Mouse (Mus musculus) forebrain, embryonic 11.5 days (tissue): ENCODE data around the gene Add3. TPM values are rescaled to one million over a fixed set of nuclear protein-coding genes. Genes with fewer than 3 reads are reported as not detected.

Experiments
- ATAC-seq: fragments of 200-750 bp; cut with Nextera tagmentation; replicated peaks from 2 replicates; pipeline ENCODE4 v1.8.0; 2017; ENCODE audit warnings: moderate TSS enrichment; ENCODE audit not compliant: low FRiP score
- DNase-seq: peaks from one replicate; pipeline ENCODE4 v3.0.0-alpha.2; 2017; ENCODE audit warnings: low spot score
- H3K27ac ChIP-seq: fragments of 300-500 bp; sonication (generic); 2 replicates; pipeline ENCODE4 v1.5.1; 2014; ENCODE audit warnings: low read depth, low read length
- H3K27me3 ChIP-seq: fragments of 300-500 bp; sonication (generic); 2 replicates; pipeline ENCODE4 v1.6.1; 2014; ENCODE audit warnings: mild to moderate bottlenecking, low read length, mixed read lengths; ENCODE audit not compliant: control insufficient read depth, insufficient read depth
- H3K36me3 ChIP-seq: fragments of 300-500 bp; sonication (generic); 2 replicates; pipeline ENCODE4 v1.6.1; 2014; ENCODE audit warnings: mild to moderate bottlenecking, low read length, moderate library complexity, mixed read lengths; ENCODE audit not compliant: control insufficient read depth, insufficient read depth
- H3K4me1 ChIP-seq: fragments of 300-500 bp; sonication (generic); replicated peaks from 2 replicates; pipeline ENCODE4 v1.6.1; 2014; ENCODE audit warnings: low read length, mixed read lengths; ENCODE audit not compliant: control insufficient read depth, insufficient read depth
- H3K4me2 ChIP-seq: fragments of 300-500 bp; sonication (generic); 2 replicates; pipeline ENCODE4 v1.6.1; 2014; ENCODE audit warnings: low read depth, mild to moderate bottlenecking, low read length, moderate library complexity, mixed read lengths; ENCODE audit not compliant: severe bottlenecking
- H3K4me3 ChIP-seq: fragments of 300-500 bp; sonication (generic); 2 replicates; pipeline ENCODE4 v1.5.1; 2014; ENCODE audit warnings: low read depth, low read length
- H3K9ac ChIP-seq: fragments of 300-500 bp; sonication (generic); 2 replicates; pipeline ENCODE4 v1.6.1; 2014; ENCODE audit warnings: low read length
- H3K9me3 ChIP-seq: fragments of 300-500 bp; sonication (generic); 2 replicates; pipeline ENCODE4 v1.6.1; 2016; ENCODE audit warnings: low read length, mixed read lengths; ENCODE audit not compliant: control insufficient read depth
- WGBS: fragments of 180-500 bp; shearing (Covaris S2); extraction: QIAGEN DNeasy Blood & Tissue Kit; methylation state at CpG from one replicate; pipeline ENCODE4 v1.1.7; 2014; 5-methylcytosine and 5-hydroxymethylcytosine counted together
- polyA plus RNA-seq: library from polyadenylated mRNA; unstranded; fragments of >200 nt; fragmentation: Nextera tagmentation; extraction: Ambion mirVana; gene quantifications from 2 replicates; pipeline ENCODE4 v1.2.1, GENCODE M21; 2014

Add3 gene
- polyA plus RNA-seq, 1 experiment from 2014 or later: 61.5 TPM

GRCm38 (mm10) chr19:53258740-53259506, 118.7 kb downstream of the Add3 start:
- WGBS: 85% methylated on average over 13 of the region's 13 CpGs

GRCm38 (mm10) chr19:53259541-53259940, 119.3 kb downstream of the Add3 start:
- WGBS: 77% methylated on average over 5 of the region's 5 CpGs
- H3K4me3 ChIP-seq: no peak overlapping the region
- no peak overlapping the region for H3K27ac ChIP-seq
- no peaks in the 10 kb centered on the region for H3K4me1 ChIP-seq
- H3K27me3 ChIP-seq: no peaks in the 10 kb centered on the region
- peaks cover 3% of the 10 kb centered on the region; the same call in 1 of the 2 replicates for H3K9me3 ChIP-seq
- no peaks in the 10 kb centered on the region for H3K36me3 ChIP-seq
- DNase-seq (no peak), ATAC-seq (peak; percentile 34; the same call in 1 of the 2 replicates)
- no peak overlapping the region for H3K4me2 ChIP-seq
- no peak overlapping the region for H3K9ac ChIP-seq

More at GRCm38 (mm10) chr19:53258740-53259506, 118.7 kb downstream of the Add3 start:
- Histone ChIP-seq H3K9me3 (peaks cover 3% of the 10 kb centered on the region; the same call in 1 of the 2 replicates), H3K9ac (no peak overlapping the region), H3K4me2 (no peak overlapping the region), H3K4me3 (no peak overlapping the region), H3K27ac (no peak overlapping the region), H3K4me1 (no peaks in the 10 kb centered on the region), H3K27me3 (no peaks in the 10 kb centered on the region), H3K36me3 (no peaks in the 10 kb centered on the region)
- DNase-seq (no peak), ATAC-seq (no peak)

- Histone ChIP-seq H3K27ac (no peak overlapping the region), H3K9me3 (peaks cover 3% of the 10 kb centered on the region; the same call in 1 of the 2 replicates), H3K27me3 (no peaks in the 10 kb centered on the region), H3K4me1 (no peaks in the 10 kb centered on the region), H3K4me3 (no peak overlapping the region), H3K4me2 (no peak overlapping the region), H3K36me3 (no peaks in the 10 kb centered on the region), H3K9ac (no peak overlapping the region)
- DNase-seq: no peak
- WGBS: 87% methylated on average over 10 of the region's 10 CpGs
- no peak for ATAC-seq
These were observed 120.0 kb downstream of the Add3 start for GRCm38 (mm10) chr19:53260261-53260660.

- DNase-seq (no peak), ATAC-seq (no peak)
- H3K27me3 ChIP-seq: no peaks in the 10 kb centered on the region
- H3K4me2 ChIP-seq: no peak overlapping the region
- no peaks in the 10 kb centered on the region for H3K4me1 ChIP-seq
- H3K4me3 ChIP-seq: no peak overlapping the region
- H3K9me3 ChIP-seq: peaks cover 3% of the 10 kb centered on the region; the same call in 1 of the 2 replicates
- no peak overlapping the region for H3K9ac ChIP-seq
- no peak overlapping the region for H3K27ac ChIP-seq
- 93% methylated on average over 4 of the region's 4 CpGs for WGBS
- no peaks in the 10 kb centered on the region for H3K36me3 ChIP-seq
These were observed 120.6 kb downstream of the Add3 start for GRCm38 (mm10) chr19:53260828-53261227.

GRCm38 (mm10) chr19:53262061-53262460, 121.8 kb downstream of the Add3 start:
- Histone ChIP-seq H3K36me3 (no peaks in the 10 kb centered on the region), H3K27ac (no peak overlapping the region), H3K4me2 (no peak overlapping the region), H3K4me1 (no peaks in the 10 kb centered on the region), H3K4me3 (no peak overlapping the region), H3K9ac (no peak overlapping the region), H3K9me3 (no peaks in the 10 kb centered on the region), H3K27me3 (no peaks in the 10 kb centered on the region)
- DNase-seq (no peak), ATAC-seq (no peak)
- WGBS: 77% methylated on average over 7 of the region's 7 CpGs

- DNase-seq: peak; percentile 50
These were observed 123.9 kb downstream of the Add3 start for GRCm38 (mm10) chr19:53263859-53264733.

GRCm38 (mm10) chr19:53264821-53265727, 124.8 kb downstream of the Add3 start:
- Histone ChIP-seq H3K36me3 (no peaks in the 10 kb centered on the region), H3K4me3 (no peak overlapping the region), H3K27ac (no peak overlapping the region), H3K9me3 (no peaks in the 10 kb centered on the region), H3K27me3 (no peaks in the 10 kb centered on the region), H3K4me2 (no peak overlapping the region), H3K9ac (no peak overlapping the region), H3K4me1 (no peaks in the 10 kb centered on the region)
- DNase-seq (no peak), ATAC-seq (peak; percentile 50)
- 63% methylated on average over 12 of the region's 12 CpGs for WGBS

More at GRCm38 (mm10) chr19:53263859-53264733, 123.9 kb downstream of the Add3 start:
- WGBS: 35% methylated on average over 23 of the region's 23 CpGs
- Histone ChIP-seq H3K36me3 (no peaks in the 10 kb centered on the region), H3K9me3 (no peaks in the 10 kb centered on the region), H3K27me3 (no peaks in the 10 kb centered on the region), H3K27ac (no peak overlapping the region), H3K4me2 (no peak overlapping the region), H3K4me3 (no peak overlapping the region), H3K4me1 (no peaks in the 10 kb centered on the region), H3K9ac (no peak overlapping the region)
- no peak for ATAC-seq

GRCm38 (mm10) chr19:53267305-53267704, 127.1 kb downstream of the Add3 start:
- no peaks in the 10 kb centered on the region for H3K27me3 ChIP-seq
- no peak overlapping the region for H3K27ac ChIP-seq
- 94% methylated on average over 9 of the region's 9 CpGs for WGBS
- no peak overlapping the region for H3K4me2 ChIP-seq
- DNase-seq: no peak
- no peak for ATAC-seq
- H3K4me3 ChIP-seq: no peak overlapping the region
- H3K4me1 ChIP-seq: no peaks in the 10 kb centered on the region
- H3K9me3 ChIP-seq: no peaks in the 10 kb centered on the region
- H3K9ac ChIP-seq: no peak overlapping the region
- no peaks in the 10 kb centered on the region for H3K36me3 ChIP-seq
